Mouse (Mus musculus) stomach, postnatal 0 days (tissue): Measurements from ENCODE around the gene Map4k5. TPM values are rescaled to one million over a fixed set of nuclear protein-coding genes. Genes with fewer than 3 reads are reported as not detected.

ENCODE experiments used
- ATAC-seq: fragments of 200-750 bp; cut with Nextera tagmentation; 2 replicates; pipeline ENCODE4 v1.8.0; 2017; ENCODE audit not compliant: low FRiP score, low TSS enrichment
- DNase-seq: peaks from one replicate; pipeline ENCODE4 v3.0.0-alpha.2; 2016; ENCODE audit warnings: low spot score
- H3K27ac ChIP-seq: fragments of 300-500 bp; sonication (generic); replicated peaks from 2 replicates; pipeline ENCODE4 v1.5.1; 2014; ENCODE audit warnings: mild to moderate bottlenecking, control low read depth
- H3K27me3 ChIP-seq: fragments of 300-500 bp; sonication (generic); 2 replicates; pipeline ENCODE4 v1.6.1; 2014; ENCODE audit warnings: low read length; ENCODE audit not compliant: control insufficient read depth, insufficient read depth
- H3K36me3 ChIP-seq: fragments of 300-500 bp; sonication (generic); 2 replicates; pipeline ENCODE4 v1.6.1; 2014; ENCODE audit warnings: low read length, mixed read lengths; ENCODE audit not compliant: control insufficient read depth, insufficient read depth
- H3K4me1 ChIP-seq: fragments of 300-500 bp; sonication (generic); replicated peaks from 2 replicates; pipeline ENCODE4 v1.6.1; 2014; ENCODE audit warnings: antibody characterized with exemption; ENCODE audit not compliant: control insufficient read depth, insufficient read depth
- H3K4me2 ChIP-seq: fragments of 300-500 bp; sonication (generic); replicated peaks from 2 replicates; pipeline ENCODE4 v1.6.1; 2014; ENCODE audit warnings: low read depth, mild to moderate bottlenecking, control low read depth, moderate library complexity
- H3K4me3 ChIP-seq: fragments of 300-500 bp; sonication (generic); 2 replicates; pipeline ENCODE4 v1.5.1; 2014; ENCODE audit warnings: low read depth, low read length, control low read depth
- H3K9ac ChIP-seq: fragments of 300-500 bp; sonication (generic); 2 replicates; pipeline ENCODE4 v1.6.1; 2014; ENCODE audit warnings: mild to moderate bottlenecking, low read length, control low read depth, mixed read lengths
- H3K9me3 ChIP-seq: fragments of 300-500 bp; sonication (generic); 2 replicates; pipeline ENCODE4 v1.6.1; 2016; ENCODE audit warnings: low read length; ENCODE audit not compliant: control insufficient read depth
- CTCF ChIP-seq: IDR thresholded peaks from 2 replicates; pipeline ENCODE4 v1.5.1; 2016; ENCODE audit warnings: antibody characterized with exemption, low read depth, mild to moderate bottlenecking, moderate library complexity
- EP300 ChIP-seq: optimal IDR thresholded peaks from 2 replicates; pipeline ENCODE3; 2016; ENCODE audit warnings: antibody characterized with exemption
- WGBS: fragments of 180-500 bp; shearing (Covaris S2); extraction: QIAGEN DNeasy Blood & Tissue Kit; methylation state at CpG from one replicate; pipeline ENCODE4 v1.1.7; 2014; 5-methylcytosine and 5-hydroxymethylcytosine counted together
- polyA plus RNA-seq: library from polyadenylated mRNA; unstranded; fragments of >200 nt; fragmentation: Nextera tagmentation; extraction: Ambion mirVana; gene quantifications from 2 replicates; pipeline ENCODE4 v1.2.1, GENCODE M21; 2015

Gene Map4k5
- polyA plus RNA-seq, 1 experiment from 2014 or later, result 12.4 TPM

DNA sequence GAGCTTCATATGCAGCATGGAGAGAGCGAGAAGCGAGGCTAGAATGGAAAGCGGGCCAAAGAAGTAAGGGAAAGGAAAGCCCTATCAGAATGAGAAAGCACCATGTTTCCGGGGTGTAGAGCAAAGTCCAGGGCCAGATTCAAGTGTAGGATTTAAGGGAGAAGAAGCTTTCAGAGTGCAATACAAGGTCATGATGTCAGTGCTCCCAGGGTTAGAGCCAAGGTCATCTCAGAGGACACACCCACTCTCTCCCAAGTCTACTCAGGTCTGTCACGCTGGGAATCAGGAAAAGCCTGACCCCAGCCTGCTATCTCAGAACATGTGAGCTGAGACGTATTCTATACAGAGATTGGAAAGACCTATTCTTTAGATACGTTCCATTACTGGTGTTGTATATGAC, 18.9 kb upstream of the Map4k5 start:
- ATAC-seq, result no peak
- Histone ChIP-seq H3K4me1 (no peaks in the 10 kb centered on the region), H3K9me3 (no peaks in the 10 kb centered on the region), H3K4me3 (no peak overlapping the region), H3K27me3 (no peaks in the 10 kb centered on the region), H3K9ac (no peak overlapping the region), H3K4me2 (no peak overlapping the region), H3K27ac (no peak overlapping the region), H3K36me3 (no peaks in the 10 kb centered on the region)
- 80% methylated on average over 7 of the region's 7 CpGs for WGBS
- no peak for DNase-seq
- no peak for TF ChIP-seq CTCF
- no peak for TF ChIP-seq EP300

DNA sequence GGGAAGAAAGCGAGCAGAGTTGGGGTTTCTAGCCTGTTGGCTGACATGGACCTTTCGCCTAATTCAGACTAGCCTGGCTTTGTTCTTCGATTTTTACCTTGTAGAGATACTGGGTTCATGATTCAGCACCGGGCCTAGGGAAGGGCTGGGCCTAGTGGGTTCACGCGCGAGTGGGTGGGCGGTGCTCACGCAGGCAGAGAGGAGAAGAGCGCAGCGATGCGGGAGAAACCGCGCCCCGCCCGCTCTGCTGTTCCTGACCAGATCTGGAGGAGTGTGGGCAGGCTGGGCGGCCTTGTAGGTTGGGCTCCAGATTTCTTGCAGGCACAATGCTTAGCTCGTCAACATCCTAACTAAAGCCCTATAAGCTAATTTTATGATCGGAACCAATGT, 15.5 kb upstream of the Map4k5 start:
- H3K4me2 ChIP-seq, result peak overlapping the region; percentile 50
- H3K27me3 ChIP-seq, result no peaks in the 10 kb centered on the region
- H3K9ac ChIP-seq, result no peak overlapping the region
- no peak for DNase-seq
- peak overlapping the region; percentile 29; the same call in 1 of the 2 replicates for H3K4me3 ChIP-seq
- no peaks in the 10 kb centered on the region for H3K36me3 ChIP-seq
- 45% methylated on average over 19 of the region's 19 CpGs for WGBS
- ATAC-seq, result 0 out of 2 replicates have a peak, but pooled peaks have one; percentile 24
- no peaks in the 10 kb centered on the region for H3K4me1 ChIP-seq
- no peaks in the 10 kb centered on the region for H3K9me3 ChIP-seq
- TF ChIP-seq EP300 (no peak), CTCF (no peak)
- H3K27ac ChIP-seq, result no peak overlapping the region

- peak; percentile 29 for DNase-seq
- no peak overlapping the region for H3K9ac ChIP-seq
- ATAC-seq, result 0 out of 2 replicates have a peak, but pooled peaks have one; percentile 38
These were observed 14.9 kb upstream of the Map4k5 start for GRCm38 (mm10) chr12:69907667-69908510.

DNA sequence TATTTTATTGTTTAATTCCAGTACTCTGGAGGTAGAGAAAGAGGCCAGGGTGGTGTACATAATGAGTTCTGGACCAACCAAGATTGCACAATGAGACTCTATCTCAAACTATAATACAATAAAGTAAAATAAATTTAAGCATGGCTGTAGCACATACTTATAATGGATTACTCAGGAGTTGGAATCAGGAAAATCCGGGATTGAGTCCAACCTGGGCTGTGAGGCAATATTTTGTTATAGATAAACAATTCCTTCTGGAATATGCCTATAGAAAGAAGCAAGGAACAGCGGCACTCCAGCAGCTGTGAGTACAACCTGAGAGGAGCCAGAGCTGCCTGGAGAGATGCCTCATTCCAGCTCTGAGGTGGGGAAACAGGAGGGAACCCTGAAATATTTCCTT, 12.0 kb upstream of the Map4k5 start:
- Histone ChIP-seq H3K9ac (no peak overlapping the region), H3K4me3 (no peak overlapping the region), H3K36me3 (no peaks in the 10 kb centered on the region), H3K27ac (no peak overlapping the region), H3K9me3 (no peaks in the 10 kb centered on the region), H3K4me1 (no peaks in the 10 kb centered on the region), H3K27me3 (no peaks in the 10 kb centered on the region), H3K4me2 (no peak overlapping the region)
- WGBS, result 40% methylated on average over 2 of the region's 2 CpGs
- DNase-seq, result no peak
- no peak for ATAC-seq
- no peak for TF ChIP-seq CTCF
- TF ChIP-seq EP300, result no peak

More at GRCm38 (mm10) chr12:69907667-69908510, 14.9 kb upstream of the Map4k5 start:
- H3K27me3 ChIP-seq, result no peaks in the 10 kb centered on the region
- peak overlapping the region; percentile 29 for H3K4me3 ChIP-seq
- no peaks in the 10 kb centered on the region for H3K9me3 ChIP-seq
- WGBS, result 11% methylated on average over 30 of the region's 30 CpGs
- no peaks in the 10 kb centered on the region for H3K4me1 ChIP-seq
- no peaks in the 10 kb centered on the region for H3K36me3 ChIP-seq
- H3K4me2 ChIP-seq, result peak overlapping the region; percentile 50
- TF ChIP-seq CTCF (no peak), EP300 (no peak)
- H3K27ac ChIP-seq, result no peak overlapping the region

DNA sequence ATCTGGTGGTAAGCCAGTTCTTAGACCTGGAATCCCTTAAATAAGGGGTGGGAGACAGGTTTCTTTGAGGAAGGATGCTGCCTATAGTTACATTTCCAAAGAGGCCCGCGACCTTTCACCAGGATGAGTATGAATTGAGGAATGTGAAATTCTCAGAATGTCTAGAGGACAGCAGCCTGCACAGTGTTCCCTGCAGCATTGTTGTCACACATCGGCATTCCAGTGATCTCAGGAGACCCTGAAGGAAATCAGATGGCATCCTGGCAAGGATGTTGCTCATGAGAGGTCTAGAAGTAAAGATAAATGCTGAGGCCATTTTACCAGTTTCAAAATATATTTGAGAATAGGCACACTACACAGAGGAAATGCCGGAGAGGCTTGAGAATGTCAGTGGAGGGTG, 5.1 kb upstream of the Map4k5 start:
- DNase-seq, result no peak
- Histone ChIP-seq H3K9me3 (no peaks in the 10 kb centered on the region), H3K4me1 (no peaks in the 10 kb centered on the region), H3K4me2 (no peak overlapping the region), H3K36me3 (no peaks in the 10 kb centered on the region), H3K27me3 (no peaks in the 10 kb centered on the region), H3K9ac (no peak overlapping the region), H3K4me3 (no peak overlapping the region), H3K27ac (no peak overlapping the region)
- no peak for TF ChIP-seq EP300
- TF ChIP-seq CTCF, result no peak
- 83% methylated on average over 4 of the region's 4 CpGs for WGBS
- no peak for ATAC-seq

- ATAC-seq (no peak), DNase-seq (no peak)
- 61% methylated on average over 2 of the region's 2 CpGs for WGBS
- Histone ChIP-seq H3K4me3 (no peak overlapping the region), H3K4me1 (no peaks in the 10 kb centered on the region), H3K27ac (no peak overlapping the region), H3K9ac (no peak overlapping the region), H3K4me2 (no peak overlapping the region), H3K27me3 (no peaks in the 10 kb centered on the region), H3K36me3 (no peaks in the 10 kb centered on the region), H3K9me3 (no peaks in the 10 kb centered on the region)
- TF ChIP-seq CTCF, result no peak
- no peak for TF ChIP-seq EP300
These were observed 2.0 kb upstream of the Map4k5 start for GRCm38 (mm10) chr12:69895046-69895445.
